Mouse (Mus musculus) midbrain, embryonic 12.5 days (tissue): ENCODE data around the gene Cd22. TPM values are rescaled to one million over a fixed set of nuclear protein-coding genes. Genes with fewer than 3 reads are reported as not detected.

Experiments used
- polyA plus RNA-seq: library from polyadenylated mRNA; unstranded; fragments of >200 nt; fragmentation: Nextera tagmentation; extraction: Ambion mirVana; gene quantifications from 2 replicates; pipeline ENCODE4 v1.2.1, GENCODE M21; 2016

The Cd22 gene
- polyA plus RNA-seq, 1 experiment from 2014 or later, result not detected

Other genes with a start within 250 kb of the Cd22 start
- not detected in 2 replicates for gene Etv2, start 244.5 kb downstream of the Cd22 start, polyA plus RNA-seq
- gene Rbm42, start 230.0 kb downstream of the Cd22 start, polyA plus RNA-seq, result 153 and 154 TPM in 2 replicates
- gene Haus5, start 215.3 kb downstream of the Cd22 start, polyA plus RNA-seq, result 49.0 and 50.4 TPM in 2 replicates
- not detected in 2 replicates for gene Pmis2, start 208.7 kb downstream of the Cd22 start, polyA plus RNA-seq
- not detected in 2 replicates for gene 2200002J24Rik, start 181.4 kb downstream of the Cd22 start, polyA plus RNA-seq
- gene Atp4a, start 168.1 kb downstream of the Cd22 start, polyA plus RNA-seq, result 1.1 and 2.0 TPM in 2 replicates
- 149 and 152 TPM in 2 replicates for gene Tmem147, start 150.8 kb downstream of the Cd22 start, polyA plus RNA-seq
- gene Gapdhs, start 136.7 kb downstream of the Cd22 start, polyA plus RNA-seq, result 0.65 and 1.6 TPM in 2 replicates
- 1.6 and 1.8 TPM in 2 replicates for gene Sbsn, start 128.9 kb downstream of the Cd22 start, polyA plus RNA-seq
- gene Dmkn, start 116.6 kb downstream of the Cd22 start, polyA plus RNA-seq, result 0.20 and 0.38 TPM in 2 replicates
- not detected in 2 replicates for gene Krtdap, start 92.4 kb downstream of the Cd22 start, polyA plus RNA-seq
- gene Ffar2, start 56.6 kb downstream of the Cd22 start, polyA plus RNA-seq, result not detected in 2 replicates
- not detected in 2 replicates for gene Ffar3, start 24.2 kb downstream of the Cd22 start, polyA plus RNA-seq
- gene Ffar1, start 18.8 kb downstream of the Cd22 start, polyA plus RNA-seq, result not detected in 2 replicates
- gene Mag, start 34.5 kb upstream of the Cd22 start, polyA plus RNA-seq, result 0.39 and 0.51 TPM in 2 replicates
- not detected in 2 replicates for gene Hamp2, start 44.3 kb upstream of the Cd22 start, polyA plus RNA-seq
- gene Hamp, start 63.7 kb upstream of the Cd22 start, polyA plus RNA-seq, result not detected in 2 replicates
- gene Usf2, start 76.5 kb upstream of the Cd22 start, polyA plus RNA-seq, result 28.9 and 30.6 TPM in 2 replicates
- gene Lsr, start 93.1 kb upstream of the Cd22 start, polyA plus RNA-seq, result 16.1 and 17.5 TPM in 2 replicates
- 0.26 and 0.57 TPM in 2 replicates for gene Fam187b, start 93.4 kb upstream of the Cd22 start, polyA plus RNA-seq
- 8.7 and 13.2 TPM in 2 replicates for gene Fxyd5, start 162.1 kb upstream of the Cd22 start, polyA plus RNA-seq
- 10.0 and 11.5 TPM in 2 replicates for gene Fxyd7, start 171.1 kb upstream of the Cd22 start, polyA plus RNA-seq
- 8.9 and 10.3 TPM in 2 replicates for gene Fxyd1, start 176.9 kb upstream of the Cd22 start, polyA plus RNA-seq
- 0.54 and 0.55 TPM in 2 replicates for gene Lgi4, start 179.0 kb upstream of the Cd22 start, polyA plus RNA-seq
- gene Fxyd3, start 196.4 kb upstream of the Cd22 start, polyA plus RNA-seq, result 1.4 and 1.7 TPM in 2 replicates
- gene Hpn, start 234.9 kb upstream of the Cd22 start, polyA plus RNA-seq, result 0.41 and 0.63 TPM in 2 replicates
- 1.7 and 1.8 TPM in 2 replicates for gene Scn1b, start 246.7 kb upstream of the Cd22 start, polyA plus RNA-seq